Mouse (Mus musculus) small intestine, adult 2 months (tissue): ENCODE results near the gene Olfr1425.

ENCODE experiments used
- CTCF ChIP-seq: fragments of 200-500 bp; IDR thresholded peaks from 2 replicates; pipeline ENCODE4 v1.5.1; 2012; ENCODE audit warnings: low read depth, mild to moderate bottlenecking, control low read depth, inconsistent platforms, low read length, moderate library complexity, mixed read lengths; ENCODE audit not compliant: insufficient replicate concordance, insufficient read length; ENCODE audit errors: extremely low read depth
- POLR2A ChIP-seq: fragments of 200-500 bp; IDR thresholded peaks from 2 replicates; pipeline ENCODE4 v1.6.1; 2012; ENCODE audit warnings: low read depth, mild to moderate bottlenecking, control low read depth, inconsistent platforms, low read length, moderate library complexity

DNA sequence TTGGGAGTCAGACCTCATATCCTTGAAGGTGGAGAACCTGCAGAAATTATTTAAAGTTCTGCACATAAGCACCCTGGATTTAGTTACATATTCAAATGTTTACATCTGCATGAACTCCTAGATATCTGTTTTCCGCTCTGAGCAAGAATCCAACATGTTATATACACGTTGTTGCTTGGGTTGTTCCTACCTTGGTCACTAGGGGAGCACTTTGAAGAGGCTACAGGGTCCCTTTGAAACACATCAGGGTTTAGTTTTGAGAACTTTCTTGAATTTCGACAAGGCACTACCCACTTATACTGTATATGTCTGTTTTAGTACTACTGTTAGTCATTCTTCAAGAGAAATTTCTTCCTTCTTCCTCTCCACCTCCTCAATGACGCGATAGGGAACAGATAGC lies 34.4 kb downstream of the Olfr1425 start:
- TF ChIP-seq CTCF (no peak), POLR2A (no peak)
